Mouse (Mus musculus): ENCODE data around the gene Acaca.

The Acaca gene

DNA sequence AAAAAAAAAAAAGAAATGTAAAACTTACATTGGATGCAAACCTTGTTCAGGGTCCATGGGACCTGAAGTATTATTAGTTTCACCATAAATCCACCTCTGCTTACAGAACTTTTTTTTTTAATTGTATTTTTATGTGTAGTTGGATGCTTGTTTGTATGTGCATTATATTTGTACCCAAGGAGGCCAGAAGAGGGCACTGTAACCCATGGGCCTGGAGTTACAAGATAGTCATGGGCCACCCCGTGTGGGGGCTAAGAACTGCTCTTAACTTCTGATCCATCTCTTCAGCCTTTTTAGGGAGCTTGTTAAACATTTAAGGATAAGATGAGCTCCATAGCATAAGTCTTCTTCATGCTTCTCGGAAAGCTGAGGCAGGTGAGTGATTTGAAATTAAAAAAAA, 21.4 kb downstream of the Acaca start:
- DNase-seq = peak in 1 of 2 experiments; percentile 19

DNA sequence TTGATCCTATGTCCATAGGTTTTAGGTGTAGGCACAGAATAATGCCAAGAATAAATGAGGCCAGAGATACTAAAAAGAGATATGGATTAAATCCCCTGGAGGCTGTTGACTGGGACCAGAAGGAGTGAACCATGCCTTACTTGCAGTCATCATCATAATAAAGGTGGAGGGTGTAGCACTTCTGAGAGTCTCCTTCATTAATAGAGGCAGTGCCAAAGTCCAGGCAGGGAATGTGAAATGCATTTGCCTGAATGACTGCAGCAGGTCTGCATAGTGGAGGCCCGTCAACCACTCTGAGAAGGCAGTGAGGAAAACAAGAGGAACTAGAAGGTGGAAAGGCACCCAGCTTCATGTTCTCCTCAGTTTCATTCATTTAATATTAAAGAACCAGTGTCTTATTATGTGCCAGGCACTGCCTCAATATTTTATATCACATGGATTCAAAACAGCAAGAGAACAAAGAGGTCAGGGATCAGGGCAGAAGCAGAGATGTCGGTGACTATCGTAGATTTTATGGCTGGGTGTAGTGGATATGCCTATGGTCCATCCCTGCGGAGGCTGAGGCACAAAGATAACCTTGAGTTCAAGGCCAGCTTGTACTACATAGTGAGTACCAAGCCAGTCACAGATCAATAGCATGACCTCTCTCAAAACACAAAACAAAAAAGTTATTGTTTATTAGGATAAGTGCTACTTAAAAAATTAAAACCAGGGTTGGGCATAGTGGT, 27.2 kb downstream of the Acaca start:
- DNase-seq = no peak

- DNase-seq = no peak
These were observed 34.7 kb downstream of the Acaca start for GRCm38 (mm10) chr11:84164123-84164522.

GRCm38 (mm10) chr11:84164561-84164960, 35.1 kb downstream of the Acaca start:
- no peak for DNase-seq

DNA sequence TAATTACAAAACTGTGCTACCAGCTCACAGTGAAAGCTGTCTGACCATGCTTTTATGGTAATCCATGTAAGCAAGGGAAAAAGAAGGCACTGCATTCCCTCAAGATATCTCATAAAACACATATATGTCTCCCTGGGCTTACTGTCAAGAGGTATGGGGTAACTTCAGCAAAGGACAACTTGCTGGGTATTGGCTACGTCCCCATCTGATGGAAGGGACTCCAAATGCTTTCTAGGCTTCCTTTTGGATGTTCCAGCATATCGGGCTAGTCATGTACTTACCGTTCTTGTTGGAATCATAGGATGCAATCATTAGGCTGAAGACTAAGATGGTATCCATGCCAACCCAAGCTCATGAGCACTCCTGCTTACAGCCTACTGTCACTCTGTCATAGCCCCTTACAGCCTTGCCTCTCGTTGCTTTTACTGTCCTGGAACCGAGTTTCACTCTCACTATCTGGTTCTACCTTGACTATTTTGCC, 37.6 kb downstream of the Acaca start, which contains the start of gene Gm11437:
Gene Gm11437 (minus strand): TSS at position 431 of the 481 bp plus-strand sequence.
- no peak for DNase-seq

GRCm38 (mm10) chr11:84168701-84169288, 39.3 kb downstream of the Acaca start:
- DNase-seq = peak; percentile 47 to 54

GRCm38 (mm10) chr11:84172539-84173435, 43.3 kb downstream of the Acaca start:
- DNase-seq = no peak

DNA sequence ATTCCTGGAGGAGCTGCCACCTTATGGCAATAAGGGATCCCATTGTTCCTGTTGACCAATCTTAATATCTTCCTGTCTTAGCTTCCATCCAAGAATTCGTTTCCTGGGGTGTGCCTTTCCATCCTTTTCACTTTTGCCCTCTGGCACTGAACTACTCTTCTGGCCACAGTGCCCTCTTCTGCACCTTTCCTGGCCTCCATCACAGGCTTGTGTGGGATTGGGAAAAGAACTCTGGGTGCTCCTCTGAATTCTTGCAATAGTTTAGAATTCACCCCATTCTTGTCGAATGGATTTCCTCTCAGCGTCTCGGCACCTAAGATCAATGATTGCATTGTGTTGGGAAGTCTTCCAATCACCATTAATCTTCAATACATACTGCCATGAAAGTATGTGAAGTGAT, 49.1 kb downstream of the Acaca start:
- DNase-seq = no peak

DNA sequence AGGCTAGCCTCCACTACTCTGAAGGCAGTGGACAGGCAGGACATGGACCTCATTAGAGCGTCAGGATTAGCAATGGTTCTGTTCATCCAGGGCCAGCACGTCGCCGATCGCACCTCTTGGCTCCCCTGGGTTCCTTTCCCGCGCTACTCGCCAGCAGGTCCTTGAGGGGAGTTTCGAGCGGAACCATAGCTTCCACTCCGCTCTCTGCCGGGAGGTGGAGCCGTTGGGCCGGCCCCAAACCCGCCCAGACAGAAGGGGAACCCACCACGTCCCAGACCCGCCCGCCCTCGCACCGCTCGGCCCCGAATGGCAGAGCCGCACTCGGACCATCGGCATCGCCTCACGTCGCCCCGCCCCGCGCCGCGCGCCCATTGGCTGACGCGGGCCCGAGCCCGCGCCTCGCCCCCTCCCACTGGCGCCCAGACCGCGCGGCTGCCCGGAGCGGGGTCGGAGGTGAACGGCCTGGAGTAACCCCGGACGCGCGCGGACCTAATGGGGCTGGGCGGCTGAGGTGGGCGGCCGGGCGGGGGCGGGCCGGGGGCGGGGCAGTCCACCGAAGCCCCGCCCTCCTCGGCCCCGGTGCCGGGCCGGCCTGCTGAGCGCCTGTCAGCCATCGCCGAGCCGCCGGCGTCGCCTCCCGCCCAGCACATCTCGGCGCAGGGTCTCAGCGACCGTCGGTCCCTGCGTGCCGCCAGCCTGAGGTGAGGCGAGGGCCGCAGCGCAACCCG, 49.9 kb downstream of the Acaca start:
- DNase-seq = peak; percentile 97 to 98

- DNase-seq = peak; percentile 70 to 71
These were observed 50.6 kb downstream of the Acaca start for GRCm38 (mm10) chr11:84179954-84180598.

DNA sequence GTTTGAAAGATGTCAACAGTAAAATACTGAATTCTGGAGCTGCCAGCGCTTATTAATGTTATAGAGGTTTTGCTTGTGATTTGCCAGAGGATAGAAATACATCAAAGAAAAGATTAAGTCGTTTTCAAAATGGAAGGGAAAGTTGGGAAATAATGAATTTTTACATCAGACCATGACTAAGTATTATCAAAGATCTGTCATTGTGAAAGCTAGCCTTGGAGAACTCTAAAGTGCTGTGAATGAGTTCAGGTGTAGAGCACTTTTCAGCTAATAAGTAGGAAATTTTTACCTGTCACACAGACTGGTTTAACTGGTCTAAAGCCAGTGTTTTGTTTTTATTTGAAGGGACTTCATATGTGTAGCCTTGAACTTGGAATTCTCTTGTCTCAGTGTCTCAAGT, 51.8 kb downstream of the Acaca start:
- DNase-seq = no peak

GRCm38 (mm10) chr11:84188530-84188929, 59.1 kb downstream of the Acaca start:
- DNase-seq = no peak

GRCm38 (mm10) chr11:84190581-84191233, 61.2 kb downstream of the Acaca start:
- no peak for DNase-seq

DNA sequence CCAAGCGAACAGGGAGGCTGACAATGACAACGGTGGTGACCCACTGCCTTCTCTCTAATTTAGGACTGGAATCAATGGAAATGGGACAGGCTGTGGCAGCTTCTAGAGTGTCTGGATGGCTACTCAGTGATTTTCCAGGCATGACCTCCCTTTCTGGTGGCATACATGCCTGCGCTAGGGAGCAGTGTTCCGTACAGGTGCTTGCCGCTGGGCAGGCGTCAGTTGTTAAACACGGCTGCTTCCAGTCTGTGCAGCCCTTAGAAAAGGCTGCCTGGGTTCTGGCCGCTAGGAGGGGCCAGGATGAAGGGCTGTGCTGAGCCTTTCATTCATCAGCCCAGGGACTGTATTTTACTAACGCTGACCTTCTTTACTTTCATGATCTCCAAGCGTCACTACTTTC, 63.8 kb downstream of the Acaca start:
- no peak for DNase-seq

- DNase-seq = no peak
These were observed 65.3 kb downstream of the Acaca start for GRCm38 (mm10) chr11:84194751-84195150.

- no peak for DNase-seq
These were observed 68.3 kb downstream of the Acaca start for GRCm38 (mm10) chr11:84197607-84198402.

- DNase-seq = no peak
These were observed 76.3 kb downstream of the Acaca start for GRCm38 (mm10) chr11:84205776-84206175.

DNA sequence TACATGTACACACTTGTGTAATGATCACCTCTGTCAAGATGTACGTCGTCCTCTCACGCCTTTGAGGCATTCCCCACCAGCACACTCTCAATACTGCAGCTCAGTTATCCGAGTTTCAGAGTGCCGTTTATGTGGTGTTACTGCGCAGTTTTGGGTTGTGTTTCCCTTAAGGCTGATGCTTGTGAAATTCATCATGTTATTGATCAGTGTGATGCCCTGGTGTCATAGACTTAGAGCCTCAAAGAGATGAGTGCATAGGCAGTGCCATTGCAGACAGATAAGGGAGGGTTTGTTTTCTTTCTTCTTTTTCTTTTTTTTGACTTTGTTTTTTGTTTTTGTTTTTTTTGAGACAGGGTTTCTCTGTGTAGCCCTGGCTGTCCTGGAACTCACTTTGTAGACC, 81.4 kb downstream of the Acaca start:
- DNase-seq = no peak

- no peak for DNase-seq
These were observed 89.5 kb downstream of the Acaca start for GRCm38 (mm10) chr11:84218951-84219350.

DNA sequence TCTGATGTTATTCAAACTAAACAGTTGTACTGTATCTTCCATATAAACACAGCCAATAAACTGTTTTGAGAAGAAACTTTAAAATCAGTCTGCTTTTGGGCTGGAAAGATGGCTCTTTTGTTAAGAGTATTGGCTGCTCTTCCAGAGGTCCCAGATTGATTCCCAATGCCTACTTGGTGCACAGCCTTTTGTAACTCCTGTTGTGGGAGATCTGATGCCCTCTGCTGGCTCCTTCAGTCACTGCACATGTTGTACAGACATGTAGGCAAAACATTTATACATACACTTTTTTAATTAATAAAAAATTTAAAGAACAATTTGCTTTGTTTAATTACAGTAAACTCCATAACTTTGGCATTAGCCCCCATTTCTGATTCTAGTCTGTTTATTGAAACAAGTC, 114.1 kb downstream of the Acaca start:
- peak; percentile 56 to 72 for DNase-seq

GRCm38 (mm10) chr11:84247370-84247769, 117.9 kb downstream of the Acaca start:
- no peak for DNase-seq
